Mouse (Mus musculus) intestine, embryonic 16.5 days (tissue): Measurements from ENCODE around the gene Rin3. TPM values are rescaled to one million over a fixed set of nuclear protein-coding genes. Genes with fewer than 3 reads are reported as not detected.

ENCODE experiments used
- ATAC-seq: fragments of 200-750 bp; cut with Nextera tagmentation; 2 replicates; pipeline ENCODE4 v1.8.0; 2017; ENCODE audit warnings: moderate TSS enrichment, moderate library complexity
- H3K27ac ChIP-seq: fragments of 300-500 bp; sonication (generic); 2 replicates; pipeline ENCODE4 v1.5.1; 2014; ENCODE audit warnings: mild to moderate bottlenecking, low read length
- H3K27me3 ChIP-seq: fragments of 300-500 bp; sonication (generic); replicated peaks from 2 replicates; pipeline ENCODE4 v1.6.1; 2014; ENCODE audit warnings: low read length, control low read depth, mixed read lengths; ENCODE audit not compliant: control insufficient read depth, insufficient read depth
- H3K36me3 ChIP-seq: fragments of 300-500 bp; sonication (generic); 2 replicates; pipeline ENCODE4 v1.6.1; 2014; ENCODE audit warnings: low read length, control low read depth; ENCODE audit not compliant: control insufficient read depth, insufficient read depth
- H3K4me1 ChIP-seq: fragments of 300-500 bp; sonication (generic); 2 replicates; pipeline ENCODE4 v1.6.1; 2014; ENCODE audit warnings: low read length, control low read depth, mixed read lengths; ENCODE audit not compliant: control insufficient read depth, insufficient read depth
- H3K4me2 ChIP-seq: fragments of 300-500 bp; sonication (generic); 2 replicates; pipeline ENCODE4 v1.6.1; 2014; ENCODE audit warnings: low read depth, low read length, control low read depth
- H3K4me3 ChIP-seq: fragments of 300-500 bp; sonication (generic); 2 replicates; pipeline ENCODE4 v1.5.1; 2014; ENCODE audit warnings: mild to moderate bottlenecking, low read length
- H3K9ac ChIP-seq: fragments of 300-500 bp; sonication (generic); 2 replicates; pipeline ENCODE4 v1.6.1; 2014; ENCODE audit warnings: low read depth, low read length
- H3K9me3 ChIP-seq: fragments of 300-500 bp; sonication (generic); 2 replicates; pipeline ENCODE4 v1.6.1; 2016; ENCODE audit warnings: low read length, control low read depth; ENCODE audit not compliant: control insufficient read depth
- WGBS: fragments of 180-500 bp; shearing (Covaris S2); extraction: QIAGEN DNeasy Blood & Tissue Kit; methylation state at CpG from one replicate; pipeline ENCODE4 v1.1.7; 2014; 5-methylcytosine and 5-hydroxymethylcytosine counted together
- polyA plus RNA-seq: library from polyadenylated mRNA; unstranded; fragments of >200 nt; fragmentation: Nextera tagmentation; extraction: Ambion mirVana; gene quantifications from 2 replicates; pipeline ENCODE4 v1.2.1, GENCODE M21; 2015

The Rin3 gene
- polyA plus RNA-seq, 1 experiment from 2014 or later, result 10.3 TPM

DNA sequence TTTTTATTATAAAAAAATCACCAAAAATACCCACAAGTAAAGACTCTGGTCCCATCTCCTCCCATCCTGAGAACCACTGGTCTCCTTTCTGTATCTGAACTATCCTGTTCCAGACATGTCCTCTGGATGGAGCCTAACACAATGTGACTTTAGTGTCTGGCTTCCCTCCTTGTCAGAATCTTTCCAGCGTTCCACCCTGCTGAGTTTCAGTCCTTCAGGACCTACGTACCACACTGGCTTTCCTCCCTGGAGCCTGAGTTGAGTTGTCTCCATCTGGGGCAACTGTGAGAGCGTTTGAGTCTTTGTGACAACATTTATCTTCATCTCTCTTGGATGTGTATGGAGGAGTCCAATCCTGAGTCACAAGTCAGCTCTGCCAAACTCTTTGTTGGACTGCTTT, 30.9 kb upstream of the Rin3 start:
- Histone ChIP-seq H3K4me2 (no peak overlapping the region), H3K36me3 (no peaks in the 10 kb centered on the region), H3K4me3 (no peak overlapping the region), H3K27me3 (no peaks in the 10 kb centered on the region), H3K27ac (no peak overlapping the region), H3K4me1 (no peaks in the 10 kb centered on the region), H3K9me3 (no peaks in the 10 kb centered on the region), H3K9ac (no peak overlapping the region)
- WGBS, result 63% methylated on average over 3 of the region's 3 CpGs
- ATAC-seq, result no peak

DNA sequence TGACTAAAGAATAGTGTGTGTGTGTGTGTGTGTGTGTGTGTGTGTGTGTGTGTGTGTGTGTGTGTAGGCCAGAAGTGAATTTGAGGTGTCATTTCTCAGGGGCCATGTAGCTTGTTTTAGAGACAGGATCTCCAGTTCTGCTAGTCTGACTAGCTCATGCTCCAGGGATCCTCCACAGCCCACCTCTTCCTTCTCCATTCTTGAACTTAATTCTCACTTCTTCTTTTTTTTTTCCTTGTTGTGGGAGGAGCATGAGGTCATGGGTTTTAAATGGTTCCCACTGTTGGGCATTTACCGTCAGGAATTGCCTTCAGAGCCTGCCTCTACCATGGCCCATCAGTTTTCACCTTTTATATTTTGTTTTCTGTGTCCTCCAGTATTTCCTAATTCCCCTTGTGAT, 30.3 kb upstream of the Rin3 start:
- Histone ChIP-seq H3K9me3 (no peaks in the 10 kb centered on the region), H3K9ac (no peak overlapping the region), H3K27me3 (no peaks in the 10 kb centered on the region), H3K4me3 (no peak overlapping the region), H3K27ac (no peak overlapping the region), H3K4me2 (no peak overlapping the region), H3K4me1 (no peaks in the 10 kb centered on the region), H3K36me3 (no peaks in the 10 kb centered on the region)
- 74% methylated on average over 1 of the region's 1 CpGs for WGBS
- no peak for ATAC-seq

DNA sequence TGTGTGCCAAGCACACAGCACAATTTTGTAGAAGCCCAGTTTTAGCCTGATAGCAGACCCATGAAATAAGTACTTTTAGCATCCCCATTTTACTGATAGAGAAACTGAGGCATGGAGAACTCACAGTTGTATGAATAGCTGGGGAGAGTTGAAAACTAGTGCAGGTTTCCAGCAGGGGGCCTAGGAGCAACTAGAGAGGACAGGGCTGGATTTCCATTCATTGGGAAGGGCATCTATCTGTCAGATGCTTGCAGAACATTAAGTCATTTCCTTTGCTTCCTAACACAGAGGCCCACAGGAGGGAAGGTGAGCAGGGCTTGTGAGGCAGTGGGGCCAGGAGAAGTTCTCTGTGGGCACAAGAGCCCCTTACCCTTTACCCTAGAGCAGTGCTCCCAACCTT, 27.8 kb upstream of the Rin3 start:
- Histone ChIP-seq H3K4me3 (no peak overlapping the region), H3K4me1 (no peaks in the 10 kb centered on the region), H3K27me3 (no peaks in the 10 kb centered on the region), H3K36me3 (no peaks in the 10 kb centered on the region), H3K9ac (no peak overlapping the region), H3K4me2 (no peak overlapping the region), H3K27ac (no peak overlapping the region), H3K9me3 (no peaks in the 10 kb centered on the region)
- no peak for ATAC-seq

DNA sequence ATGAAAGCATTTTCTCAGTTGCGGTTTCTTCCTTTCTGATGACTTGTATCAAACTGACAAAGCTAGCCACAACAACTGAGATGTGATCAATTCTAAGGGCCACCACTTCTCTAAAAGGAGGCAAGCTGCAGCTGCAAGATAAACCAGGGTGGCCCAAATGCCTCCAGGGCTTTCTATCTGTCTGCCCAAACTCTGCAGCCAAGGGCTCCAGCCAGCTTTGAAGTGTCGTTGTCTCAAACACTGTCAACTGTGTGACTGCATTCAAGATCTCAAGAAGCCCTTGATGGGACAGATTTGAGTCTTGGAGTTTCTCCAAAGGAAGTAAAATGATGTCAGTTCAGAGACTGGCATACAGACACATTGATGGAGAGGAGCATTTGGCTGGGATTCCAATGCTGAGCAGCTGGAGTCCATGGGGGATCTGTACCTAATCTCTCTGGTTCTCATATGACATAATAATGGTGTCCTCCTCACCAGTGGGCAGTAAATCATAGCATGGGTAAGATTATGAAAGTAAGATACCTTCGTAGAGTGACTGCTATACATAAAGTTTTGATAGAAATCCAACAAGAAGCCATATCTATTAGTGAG, 24.2 kb upstream of the Rin3 start:
- WGBS, result 83% methylated on average over 3 of the region's 3 CpGs
- H3K4me3 ChIP-seq, result no peak overlapping the region
- no peaks in the 10 kb centered on the region for H3K27me3 ChIP-seq
- no peak overlapping the region for H3K9ac ChIP-seq
- H3K4me1 ChIP-seq, result peaks cover 15% of the 10 kb centered on the region
- H3K36me3 ChIP-seq, result no peaks in the 10 kb centered on the region
- no peaks in the 10 kb centered on the region for H3K9me3 ChIP-seq
- ATAC-seq, result no peak
- H3K4me2 ChIP-seq, result no peak overlapping the region
- H3K27ac ChIP-seq, result no peak overlapping the region

DNA sequence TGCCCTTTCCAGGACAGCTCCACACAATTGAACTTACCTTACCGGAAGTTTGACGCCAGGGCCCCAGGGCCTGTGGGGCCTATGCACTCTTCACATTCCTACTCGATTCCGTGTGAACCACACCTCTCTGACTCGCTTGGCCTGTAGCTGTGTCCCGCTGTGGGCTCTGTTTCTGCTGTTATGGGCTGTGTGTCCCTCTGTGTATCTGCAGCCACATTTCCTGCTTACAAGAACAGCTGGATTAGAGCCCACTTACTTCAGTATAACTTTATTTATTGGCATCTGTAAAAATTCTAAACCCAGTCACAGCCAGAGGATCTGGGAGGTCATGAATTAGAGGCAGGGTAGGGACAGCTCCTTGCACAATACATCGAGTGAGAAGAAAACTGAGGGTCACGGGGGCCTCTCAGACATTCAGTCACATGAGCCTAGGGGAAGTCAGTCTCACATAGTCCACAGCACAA, 20.9 kb upstream of the Rin3 start:
- peak; percentile 97 for ATAC-seq
- H3K4me2 ChIP-seq, result 0 out of 2 replicates have a peak overlapping the region, but pooled peaks have one; percentile 8
- H3K27ac ChIP-seq, result peak overlapping the region; percentile 60
- no peak overlapping the region for H3K4me3 ChIP-seq
- H3K4me1 ChIP-seq, result peaks cover 15% of the 10 kb centered on the region
- H3K36me3 ChIP-seq, result no peaks in the 10 kb centered on the region
- H3K27me3 ChIP-seq, result no peaks in the 10 kb centered on the region
- 21% methylated on average over 8 of the region's 8 CpGs for WGBS
- H3K9ac ChIP-seq, result no peak overlapping the region
- H3K9me3 ChIP-seq, result no peaks in the 10 kb centered on the region

DNA sequence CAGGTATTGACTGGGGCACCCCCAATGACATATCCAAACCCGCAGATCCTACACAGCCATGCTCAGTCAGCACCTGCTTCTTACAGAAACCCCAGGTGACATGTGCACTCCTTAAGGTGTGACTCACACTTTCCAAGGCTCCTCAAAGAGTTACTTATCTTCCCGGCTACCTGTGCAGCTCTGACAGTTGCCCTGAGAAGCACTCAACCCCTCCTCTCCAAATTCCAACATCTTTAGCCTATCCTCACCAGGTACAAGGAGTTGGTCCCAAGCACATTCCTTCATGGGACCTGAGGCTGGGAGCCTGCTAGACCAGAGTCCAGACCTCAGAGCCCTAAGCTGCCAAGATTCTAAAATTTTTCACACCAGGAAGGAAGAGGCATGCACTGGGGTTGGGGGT, 20.0 kb upstream of the Rin3 start:
- H3K4me2 ChIP-seq, result no peak overlapping the region
- no peak for ATAC-seq
- H3K4me3 ChIP-seq, result no peak overlapping the region
- H3K9me3 ChIP-seq, result no peaks in the 10 kb centered on the region
- peaks cover 15% of the 10 kb centered on the region for H3K4me1 ChIP-seq
- H3K27me3 ChIP-seq, result no peaks in the 10 kb centered on the region
- H3K9ac ChIP-seq, result no peak overlapping the region
- no peaks in the 10 kb centered on the region for H3K36me3 ChIP-seq
- 88% methylated on average over 2 of the region's 2 CpGs for WGBS
- H3K27ac ChIP-seq, result peak overlapping the region; percentile 60; the same call in 1 of the 2 replicates

DNA sequence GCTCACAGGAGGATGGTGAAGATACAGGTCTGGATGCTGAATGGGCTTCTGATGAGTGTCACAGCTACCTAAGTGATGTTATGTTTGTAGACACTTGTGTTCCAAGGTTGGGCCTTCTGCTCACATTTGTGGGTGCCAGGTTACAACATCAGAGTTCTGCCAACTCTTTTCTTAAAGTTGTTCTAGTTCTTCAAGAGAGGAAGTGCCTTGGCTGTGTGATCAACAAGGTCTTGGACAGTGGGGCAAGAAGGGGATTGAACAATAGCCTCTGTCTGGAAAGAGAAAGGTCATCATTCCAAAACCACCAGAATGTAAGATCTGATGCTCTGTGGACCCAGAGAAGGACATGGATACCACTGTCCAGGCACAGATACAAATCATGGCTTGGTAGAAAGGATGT, 19.6 kb upstream of the Rin3 start:
- ATAC-seq, result no peak
- no peaks in the 10 kb centered on the region for H3K36me3 ChIP-seq
- no peaks in the 10 kb centered on the region for H3K27me3 ChIP-seq
- H3K4me2 ChIP-seq, result no peak overlapping the region
- no peak overlapping the region for H3K4me3 ChIP-seq
- peaks cover 15% of the 10 kb centered on the region for H3K4me1 ChIP-seq
- no peak overlapping the region for H3K27ac ChIP-seq
- H3K9me3 ChIP-seq, result no peaks in the 10 kb centered on the region
- no peak overlapping the region for H3K9ac ChIP-seq

DNA sequence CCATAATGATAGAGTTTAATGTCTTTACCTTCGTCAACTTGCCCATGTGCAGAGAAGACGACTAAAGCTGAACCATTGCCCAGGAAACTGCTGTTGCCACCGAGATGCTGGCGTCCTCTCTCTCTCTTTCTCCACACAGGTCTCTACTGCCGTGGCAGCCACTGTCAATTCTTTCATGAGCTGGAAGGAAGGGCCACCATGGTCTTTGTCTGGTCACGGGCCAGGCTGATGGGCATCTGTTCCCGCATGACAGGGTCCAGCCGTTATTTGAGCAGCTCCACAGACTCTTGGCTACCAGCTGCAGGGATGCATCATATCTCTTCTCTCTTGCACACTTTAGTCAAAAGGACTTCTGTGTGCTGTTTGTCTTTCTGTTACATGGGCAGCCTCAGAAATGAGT, 16.4 kb upstream of the Rin3 start:
- H3K27ac ChIP-seq, result no peak overlapping the region
- no peaks in the 10 kb centered on the region for H3K27me3 ChIP-seq
- no peaks in the 10 kb centered on the region for H3K9me3 ChIP-seq
- H3K4me2 ChIP-seq, result no peak overlapping the region
- ATAC-seq, result no peak
- H3K36me3 ChIP-seq, result no peaks in the 10 kb centered on the region
- no peak overlapping the region for H3K9ac ChIP-seq
- peaks cover 13% of the 10 kb centered on the region for H3K4me1 ChIP-seq
- 85% methylated on average over 8 of the region's 8 CpGs for WGBS
- H3K4me3 ChIP-seq, result no peak overlapping the region

DNA sequence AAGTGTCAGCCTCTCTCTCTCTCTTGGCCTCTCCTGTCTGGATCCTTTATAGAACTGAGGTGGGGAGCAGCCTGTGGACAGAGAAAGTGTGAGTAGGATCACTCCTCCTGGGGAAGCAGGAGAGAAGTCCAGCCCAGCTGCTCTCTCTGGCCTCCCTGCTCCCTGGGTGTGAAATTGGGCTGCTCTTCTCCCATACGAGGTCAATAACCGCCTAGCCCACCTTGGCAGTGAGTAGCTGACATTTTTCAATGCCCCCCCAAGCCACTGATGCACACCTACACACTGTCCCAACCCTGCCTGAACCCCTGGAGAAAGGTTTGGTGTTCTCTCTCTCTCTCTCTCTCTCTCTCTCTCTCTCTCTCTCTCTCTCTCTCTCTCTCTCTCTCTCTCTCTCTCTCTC, 13.7 kb upstream of the Rin3 start:
- 45% methylated on average over 2 of the region's 2 CpGs for WGBS
- Histone ChIP-seq H3K9ac (no peak overlapping the region), H3K9me3 (no peaks in the 10 kb centered on the region), H3K4me1 (no peaks in the 10 kb centered on the region), H3K36me3 (no peaks in the 10 kb centered on the region), H3K4me2 (no peak overlapping the region), H3K27ac (no peak overlapping the region), H3K4me3 (no peak overlapping the region), H3K27me3 (no peaks in the 10 kb centered on the region)
- ATAC-seq, result no peak

DNA sequence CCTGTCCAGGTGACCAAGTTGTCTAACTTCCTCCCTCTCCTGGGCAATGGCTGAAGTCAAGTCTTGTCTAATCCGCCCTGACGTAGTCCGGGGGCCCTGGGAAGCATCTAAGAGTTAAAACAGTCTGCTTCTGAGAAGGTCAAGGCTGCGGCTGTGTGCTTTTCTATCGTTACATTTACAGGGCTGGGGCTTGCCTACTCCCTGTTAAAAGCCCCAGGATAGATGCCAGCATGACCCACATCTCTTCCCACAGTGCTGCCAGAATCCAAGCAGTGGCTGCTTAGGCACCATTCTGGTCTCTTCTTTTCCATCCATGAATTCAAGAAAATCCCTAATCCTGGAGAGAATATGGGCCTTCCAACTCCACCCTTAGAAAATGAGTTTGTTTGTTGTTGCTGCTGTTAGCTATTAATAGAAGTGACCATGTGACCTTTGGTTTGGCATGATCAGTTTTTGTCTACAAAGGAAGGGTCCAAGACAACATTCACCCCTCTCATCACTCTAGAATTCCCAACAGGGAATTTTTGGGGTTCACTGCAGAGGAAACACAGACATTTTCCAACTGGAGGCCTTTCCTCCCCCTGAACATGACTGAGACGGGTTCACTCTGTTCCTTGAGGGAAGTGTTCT, 12.0 kb upstream of the Rin3 start:
- 67% methylated on average over 6 of the region's 6 CpGs for WGBS
- no peak for ATAC-seq
- no peak overlapping the region for H3K27ac ChIP-seq
- H3K9me3 ChIP-seq, result no peaks in the 10 kb centered on the region
- H3K9ac ChIP-seq, result no peak overlapping the region
- no peak overlapping the region for H3K4me3 ChIP-seq
- no peaks in the 10 kb centered on the region for H3K36me3 ChIP-seq
- no peaks in the 10 kb centered on the region for H3K4me1 ChIP-seq
- H3K27me3 ChIP-seq, result no peaks in the 10 kb centered on the region
- no peak overlapping the region for H3K4me2 ChIP-seq
